Mouse (Mus musculus): ENCODE results near the gene Tgm2. TPM values are rescaled to one million over a fixed set of nuclear protein-coding genes. Genes with fewer than 3 reads are reported as not detected.

Tgm2 gene
- polyA plus RNA-seq, 1 experiment from 2014 or later, result 10.1 TPM

DNA sequence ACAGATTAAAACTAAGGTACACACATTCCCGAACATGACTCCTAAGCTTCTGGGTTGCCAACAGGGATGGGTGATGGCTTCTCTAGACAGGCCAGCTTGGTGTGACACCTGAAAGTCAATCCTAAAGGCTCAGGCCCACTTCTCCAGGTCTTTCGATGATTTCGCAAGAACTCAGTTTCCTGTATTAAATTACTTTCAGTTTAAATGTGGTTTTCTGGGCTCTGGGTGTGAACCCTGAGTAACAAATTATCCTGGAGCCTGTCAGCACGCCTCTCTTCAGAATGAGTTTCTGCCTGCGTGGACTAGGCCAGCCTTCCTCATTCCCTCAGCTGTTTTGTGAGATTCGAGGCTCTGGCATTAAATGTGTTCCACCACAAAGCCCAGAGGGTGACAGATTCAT lies 16.8 kb upstream of the Tgm2 start:
- Histone ChIP-seq H3K9ac (no peak overlapping the region), H3K4me3 (no peak overlapping the region), H3K9me3 (no peaks in the 10 kb centered on the region), H3K27me3 (replicated peaks) (no peaks in the 10 kb centered on the region), H3K36me3 (replicated peaks) (no peaks in the 10 kb centered on the region), H3K27ac (no peak overlapping the region), H3K4me1 (no peaks in the 10 kb centered on the region), H3K4me2 (no peak overlapping the region)
- 85% methylated on average over 6 of the region's 6 CpGs for whole genome bisulfite sequencing
- ATAC-seq (replicated peaks), result no peak

GRCm38 (mm10) chr2:158161761-158162160 lies 15.5 kb upstream of the Tgm2 start:
- Histone ChIP-seq H3K9me3 (no peaks in the 10 kb centered on the region), H3K4me2 (no peak overlapping the region), H3K4me1 (no peaks in the 10 kb centered on the region), H3K4me3 (no peak overlapping the region), H3K36me3 (replicated peaks) (no peaks in the 10 kb centered on the region), H3K27ac (no peak overlapping the region), H3K9ac (no peak overlapping the region), H3K27me3 (replicated peaks) (no peaks in the 10 kb centered on the region)
- WGBS, result 88% methylated on average over 6 of the region's 6 CpGs
- ATAC-seq (replicated peaks), result no peak

- Histone ChIP-seq H3K9me3 (no peaks in the 10 kb centered on the region), H3K36me3 (replicated peaks) (no peaks in the 10 kb centered on the region), H3K27me3 (replicated peaks) (no peaks in the 10 kb centered on the region), H3K4me1 (no peaks in the 10 kb centered on the region), H3K4me3 (no peak overlapping the region), H3K9ac (no peak overlapping the region), H3K4me2 (no peak overlapping the region), H3K27ac (no peak overlapping the region)
- WGBS, result 64% methylated on average over 7 of the region's 7 CpGs
- ATAC-seq (replicated peaks), result no peak
Observed at GRCm38 (mm10) chr2:158159376-158160235, 13.4 kb upstream of the Tgm2 start.

DNA sequence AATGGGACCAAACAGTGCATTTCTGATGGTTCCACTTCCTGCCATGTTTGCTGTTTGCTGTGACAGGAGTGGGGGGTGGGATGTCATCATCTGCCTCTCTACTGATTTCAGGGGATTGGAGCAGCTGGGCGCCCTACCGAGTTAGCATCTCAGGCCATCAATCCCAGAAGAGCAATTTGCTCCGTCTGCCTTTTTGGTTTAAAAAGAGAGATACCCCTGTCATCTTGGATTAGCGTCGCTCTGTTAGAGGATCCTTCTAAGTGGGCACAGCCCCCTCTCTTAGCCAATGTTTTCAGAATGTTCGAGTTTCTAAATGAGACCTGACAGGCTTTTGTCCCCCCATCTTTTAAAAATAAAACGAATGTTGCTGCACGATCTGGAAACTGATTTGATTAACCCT lies 11.4 kb upstream of the Tgm2 start:
- no peaks in the 10 kb centered on the region for H3K36me3 ChIP-seq (replicated peaks)
- H3K27me3 ChIP-seq (replicated peaks), result no peaks in the 10 kb centered on the region
- H3K4me2 ChIP-seq, result no peak overlapping the region
- H3K9ac ChIP-seq, result no peak overlapping the region
- no peak overlapping the region for H3K4me3 ChIP-seq
- no peak overlapping the region for H3K27ac ChIP-seq
- ATAC-seq (replicated peaks), result no peak
- peaks cover 9% of the 10 kb centered on the region for H3K4me1 ChIP-seq
- no peaks in the 10 kb centered on the region for H3K9me3 ChIP-seq
- WGBS, result 39% methylated on average over 8 of the region's 8 CpGs

DNA sequence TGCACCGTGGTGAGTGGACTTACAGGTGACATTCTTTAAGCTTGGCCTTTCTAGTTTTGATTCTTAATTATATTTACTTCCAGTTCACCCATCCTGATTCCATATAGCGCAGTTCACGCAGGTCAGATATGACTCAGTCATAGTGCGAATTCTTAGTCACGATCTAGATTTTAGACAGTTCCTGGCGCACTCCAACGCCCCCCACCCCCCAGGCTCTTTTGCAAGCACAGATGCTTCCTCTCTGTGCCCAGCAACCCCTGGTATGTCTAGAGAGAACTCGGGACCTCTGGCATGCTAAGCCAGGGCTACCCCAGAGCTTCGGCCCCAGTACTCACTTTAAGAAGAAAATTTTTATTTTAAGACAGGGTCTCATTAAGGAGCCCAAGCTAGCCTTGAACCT lies 10.3 kb upstream of the Tgm2 start:
- no peaks in the 10 kb centered on the region for H3K9me3 ChIP-seq
- ATAC-seq (replicated peaks), result no peak
- WGBS, result 88% methylated on average over 9 of the region's 9 CpGs
- H3K27ac ChIP-seq, result no peak overlapping the region
- H3K27me3 ChIP-seq (replicated peaks), result no peaks in the 10 kb centered on the region
- peaks cover 9% of the 10 kb centered on the region for H3K4me1 ChIP-seq
- H3K4me3 ChIP-seq, result no peak overlapping the region
- H3K9ac ChIP-seq, result no peak overlapping the region
- H3K36me3 ChIP-seq (replicated peaks), result no peaks in the 10 kb centered on the region
- no peak overlapping the region for H3K4me2 ChIP-seq

GRCm38 (mm10) chr2:158155615-158156014 lies 9.4 kb upstream of the Tgm2 start:
- Histone ChIP-seq H3K27ac (no peak overlapping the region), H3K27me3 (replicated peaks) (no peaks in the 10 kb centered on the region), H3K9ac (no peak overlapping the region), H3K36me3 (replicated peaks) (no peaks in the 10 kb centered on the region), H3K4me2 (no peak overlapping the region), H3K4me1 (peaks cover 9% of the 10 kb centered on the region), H3K9me3 (no peaks in the 10 kb centered on the region), H3K4me3 (no peak overlapping the region)
- no peak for ATAC-seq (replicated peaks)
- 77% methylated on average over 2 of the region's 2 CpGs for WGBS

GRCm38 (mm10) chr2:158155101-158155500 lies 8.9 kb upstream of the Tgm2 start:
- no peak for ATAC-seq (replicated peaks)
- Histone ChIP-seq H3K27ac (no peak overlapping the region), H3K9me3 (no peaks in the 10 kb centered on the region), H3K36me3 (replicated peaks) (no peaks in the 10 kb centered on the region), H3K4me2 (no peak overlapping the region), H3K27me3 (replicated peaks) (no peaks in the 10 kb centered on the region), H3K4me3 (no peak overlapping the region), H3K9ac (no peak overlapping the region), H3K4me1 (peaks cover 9% of the 10 kb centered on the region)
- 88% methylated on average over 7 of the region's 7 CpGs for WGBS

DNA sequence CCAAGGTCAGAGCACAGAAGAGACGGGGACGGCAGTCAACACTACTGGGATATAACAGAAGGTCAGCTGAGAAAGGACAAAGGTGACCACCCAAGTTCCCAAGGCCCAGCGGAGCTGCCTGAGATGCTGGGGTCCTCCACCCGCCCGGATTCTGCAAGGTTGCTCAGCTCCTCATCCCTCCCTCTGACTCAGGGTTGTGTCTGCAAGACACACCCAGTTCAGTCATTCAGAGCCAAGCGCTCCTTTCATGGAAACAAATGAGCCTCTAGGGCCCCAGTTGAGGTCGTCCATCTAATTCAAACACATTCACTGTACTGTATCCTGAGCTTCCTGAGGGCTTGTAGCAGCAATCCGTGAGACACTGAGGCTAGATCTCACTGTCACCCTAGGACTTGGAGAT lies 8.4 kb upstream of the Tgm2 start:
- Histone ChIP-seq H3K36me3 (replicated peaks) (no peaks in the 10 kb centered on the region), H3K27me3 (replicated peaks) (no peaks in the 10 kb centered on the region), H3K9ac (no peak overlapping the region), H3K9me3 (no peaks in the 10 kb centered on the region), H3K4me3 (no peak overlapping the region), H3K4me2 (no peak overlapping the region), H3K4me1 (peaks cover 9% of the 10 kb centered on the region), H3K27ac (no peak overlapping the region)
- 65% methylated on average over 8 of the region's 8 CpGs for WGBS
- no peak for ATAC-seq (replicated peaks)

DNA sequence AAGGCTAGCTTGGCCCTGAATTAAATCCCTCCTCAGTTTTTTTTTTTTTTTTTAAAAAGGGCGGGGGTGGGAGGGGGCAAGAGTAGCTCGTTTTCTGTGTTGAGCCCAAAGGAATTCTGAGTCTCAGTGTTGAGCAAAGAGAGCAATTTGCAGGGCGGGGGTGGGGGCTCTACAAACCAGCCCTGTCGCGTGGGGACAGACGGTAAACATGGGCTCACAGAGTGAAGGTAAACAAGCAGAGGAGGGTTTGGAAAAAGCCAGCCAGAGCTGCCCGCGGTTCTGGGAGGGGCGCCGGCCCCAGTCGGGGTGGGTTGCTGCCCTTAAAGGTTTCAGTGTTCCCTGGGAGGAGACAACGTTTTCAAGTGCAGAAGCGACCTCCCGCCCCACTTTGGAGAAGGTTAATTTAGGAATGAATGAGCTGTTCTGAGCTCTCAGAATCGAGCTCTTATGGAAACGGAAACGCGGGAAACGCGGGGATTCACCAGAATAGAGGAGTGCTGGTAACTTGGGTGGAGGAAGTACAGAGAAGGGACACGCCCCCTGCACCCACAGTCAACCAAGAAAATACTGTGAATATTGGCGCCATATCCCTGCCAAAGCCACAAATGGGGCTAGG lies 7.6 kb upstream of the Tgm2 start:
- H3K27me3 ChIP-seq (replicated peaks), result no peaks in the 10 kb centered on the region

GRCm38 (mm10) chr2:158152685-158153309 lies 6.6 kb upstream of the Tgm2 start:
- Histone ChIP-seq H3K36me3 (replicated peaks) (no peaks in the 10 kb centered on the region), H3K9me3 (no peaks in the 10 kb centered on the region), H3K4me1 (peaks cover 9% of the 10 kb centered on the region), H3K4me2 (no peak overlapping the region), H3K4me3 (no peak overlapping the region), H3K27ac (no peak overlapping the region), H3K9ac (no peak overlapping the region), H3K27me3 (replicated peaks) (no peaks in the 10 kb centered on the region)
- WGBS, result 29% methylated on average over 6 of the region's 6 CpGs
- no peak for ATAC-seq (replicated peaks)

More for the DNA sequence above, 7.6 kb upstream of the Tgm2 start:
- Histone ChIP-seq H3K36me3 (replicated peaks) (no peaks in the 10 kb centered on the region), H3K9ac (peak overlapping the region; percentile 40), H3K4me2 (peak overlapping the region; percentile 58), H3K27ac (no peak overlapping the region), H3K9me3 (no peaks in the 10 kb centered on the region), H3K4me1 (peaks cover 9% of the 10 kb centered on the region), H3K4me3 (peak overlapping the region; percentile 34)
- WGBS, result 1% methylated on average over 22 of the region's 22 CpGs
- no peak; the same call in 1 of the 2 replicates for ATAC-seq (replicated peaks)

- 97% methylated on average over 3 of the region's 3 CpGs for WGBS
- Histone ChIP-seq H3K4me3 (no peak overlapping the region), H3K27ac (no peak overlapping the region), H3K9me3 (no peaks in the 10 kb centered on the region), H3K36me3 (replicated peaks) (no peaks in the 10 kb centered on the region), H3K4me1 (peaks cover 12% of the 10 kb centered on the region), H3K9ac (no peak overlapping the region), H3K4me2 (no peak overlapping the region), H3K27me3 (replicated peaks) (peaks cover 2% of the 10 kb centered on the region; the same call in 1 of the 2 replicates)
- no peak for ATAC-seq (replicated peaks)
Observed at GRCm38 (mm10) chr2:158151077-158151476, 4.8 kb upstream of the Tgm2 start.

DNA sequence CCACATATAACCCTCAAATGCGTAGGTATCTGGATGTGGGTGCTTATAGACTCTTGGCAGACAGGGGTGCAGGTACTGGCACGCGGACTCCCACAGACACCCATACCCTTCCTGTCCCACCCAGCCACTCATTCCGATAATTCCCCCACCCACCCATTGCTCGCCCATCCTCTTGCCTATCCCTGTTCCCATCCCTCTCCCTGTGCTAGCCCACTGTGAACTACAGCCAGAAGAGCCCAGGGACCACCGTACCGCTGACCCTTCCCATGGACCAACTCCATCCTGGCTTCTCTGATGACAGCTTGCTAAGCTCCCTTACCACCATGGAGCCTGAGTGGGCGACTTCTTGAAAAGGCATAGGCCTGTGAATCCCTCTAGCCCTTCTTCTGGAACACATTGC lies 735 bp upstream of the Tgm2 start:
- 94% methylated on average over 8 of the region's 8 CpGs for WGBS

More for the DNA sequence above, 735 bp upstream of the Tgm2 start:
- peaks cover 6% of the 10 kb centered on the region; the same call in 1 of the 2 replicates for H3K4me1 ChIP-seq
- ATAC-seq (replicated peaks), result no peak
- H3K4me2 ChIP-seq, result no peak overlapping the region
- H3K27ac ChIP-seq, result no peak overlapping the region
- no peaks in the 10 kb centered on the region for H3K36me3 ChIP-seq (replicated peaks)
- H3K9me3 ChIP-seq, result no peaks in the 10 kb centered on the region
- no peak overlapping the region for H3K9ac ChIP-seq
- peaks cover 5% of the 10 kb centered on the region; the same call in 1 of the 2 replicates for H3K27me3 ChIP-seq (replicated peaks)
- H3K4me3 ChIP-seq, result no peak overlapping the region

All from midbrain, embryonic 15.5 days (tissue).